Mouse (Mus musculus) heart, adult 2 months (tissue): Measurements from ENCODE around the gene Tenm3. TPM values are rescaled to one million over a fixed set of nuclear protein-coding genes. Genes with fewer than 3 reads are reported as not detected.

Experiments
- DNase-seq, 2 experiments: peaks; one replicate each; pipeline ENCODE4 v3.0.0; 2021
- H3K27ac ChIP-seq: fragments of 200-600 bp; 2 replicates; pipeline ENCODE4 v1.8.1; 2022
- H3K27me3 ChIP-seq: fragments of 200-500 bp; 2 replicates; pipeline ENCODE4 v1.6.1; 2012; ENCODE audit warnings: mild to moderate bottlenecking, low read length, inconsistent platforms, mixed read lengths; ENCODE audit not compliant: control insufficient read depth, insufficient read depth
- H3K36me3 ChIP-seq: fragments of 200-500 bp; 2 replicates; pipeline ENCODE4 v1.6.1; 2012; ENCODE audit warnings: low read length, inconsistent platforms; ENCODE audit not compliant: control insufficient read depth, insufficient read depth
- H3K4me1 ChIP-seq: fragments of 200-500 bp; 2 replicates; pipeline ENCODE4 v1.6.1; 2011; ENCODE audit warnings: low read length; ENCODE audit not compliant: control insufficient read depth, insufficient read depth
- H3K4me3 ChIP-seq: fragments of 200-600 bp; 2 replicates; pipeline ENCODE4 v1.8.1; 2022
- H3K79me2 ChIP-seq: fragments of 200-500 bp; replicated peaks from 2 replicates; pipeline ENCODE4 v1.6.1; 2012; ENCODE audit warnings: mild to moderate bottlenecking, inconsistent platforms, low read length, moderate library complexity, mixed read lengths; ENCODE audit not compliant: control insufficient read depth, insufficient read depth
- H3K9ac ChIP-seq: fragments of 200-500 bp; 2 replicates; pipeline ENCODE4 v1.6.1; 2012; ENCODE audit warnings: low read depth, mild to moderate bottlenecking, control low read depth, inconsistent platforms, low read length, mixed read lengths
- CTCF ChIP-seq: fragments of 200-600 bp; IDR thresholded peaks from 2 replicates; pipeline ENCODE4 v1.8.1; 2022; ENCODE audit warnings: antibody characterized with exemption, mild to moderate bottlenecking, moderate library complexity
- EP300 ChIP-seq: fragments of 200-500 bp; IDR thresholded peaks from 2 replicates; pipeline ENCODE4 v1.6.1; 2011; ENCODE audit warnings: low read depth, low read length, control low read depth; ENCODE audit not compliant: insufficient read depth
- POLR2A ChIP-seq: fragments of 200-500 bp; IDR thresholded peaks from 2 replicates; pipeline ENCODE4 v1.6.1; 2011; ENCODE audit warnings: mild to moderate bottlenecking, low read depth, low read length, control low read depth; ENCODE audit not compliant: insufficient read depth
- WGBS: fragments of 180-500 bp; shearing (Covaris S2); methylation state at CpG from one replicate; pipeline ENCODE4 v1.1.7; 2018; 5-methylcytosine and 5-hydroxymethylcytosine counted together
- intact Hi-C: fragments of 180-260 bp; cut with DNase I; formaldehyde crosslinking; loops from one replicate; pipeline ENCODE4 v1.15.1; 2025
- polyA plus RNA-seq: library from polyadenylated mRNA; depleted of rRNA; stranded (reverse); fragments of >200 nt; gene quantifications from 2 replicates; pipeline ENCODE4 v1.2.3, GENCODE M21; 2012
- total RNA-seq, 2 experiments: library from RNA; stranded (reverse); gene quantifications; 2 replicates each; pipeline ENCODE4 v1.2.3; 2021

Tenm3 gene
- total and polyA plus RNA-seq, 3 experiments, result 2.0 to 3.8 (median 2.2) TPM

GRCm38 (mm10) chr8:48417714-48418113, 426.0 kb downstream of the Tenm3 start:
- no peak for DNase-seq
- WGBS, result 90% methylated on average over 11 of the region's 11 CpGs
- Histone ChIP-seq H3K9ac (no peak overlapping the region), H3K27me3 (no peaks in the 10 kb centered on the region), H3K27ac (no peak overlapping the region), H3K79me2 (no peaks in the 10 kb centered on the region), H3K4me3 (no peak overlapping the region), H3K4me1 (no peaks in the 10 kb centered on the region), H3K36me3 (no peaks in the 10 kb centered on the region)
- TF ChIP-seq POLR2A (no peak), CTCF (no peak)
- intact Hi-C loops, result no loop called here

- intact Hi-C loops, result no loop called here
- TF ChIP-seq POLR2A, result no peak
- no peak for TF ChIP-seq EP300
- TF ChIP-seq CTCF, result no peak
- no peaks in the 10 kb centered on the region for H3K4me1 ChIP-seq
- H3K27ac ChIP-seq, result no peak overlapping the region
- H3K4me3 ChIP-seq, result no peak overlapping the region
- 91% methylated on average over 8 of the region's 8 CpGs for WGBS
- H3K36me3 ChIP-seq, result no peaks in the 10 kb centered on the region
- no peaks in the 10 kb centered on the region for H3K79me2 ChIP-seq
- H3K27me3 ChIP-seq, result no peaks in the 10 kb centered on the region
- no peak overlapping the region for H3K9ac ChIP-seq
- DNase-seq, result no peak
Measured at GRCm38 (mm10) chr8:48410916-48411315, 432.8 kb downstream of the Tenm3 start.

GRCm38 (mm10) chr8:48400572-48400972, 443.2 kb downstream of the Tenm3 start:
- no peak overlapping the region for H3K4me3 ChIP-seq
- H3K4me1 ChIP-seq, result no peaks in the 10 kb centered on the region; the same call in 1 of the 2 replicates
- H3K9ac ChIP-seq, result no peak overlapping the region
- intact Hi-C loops, result no loop called here
- no peak for DNase-seq
- TF ChIP-seq POLR2A, result no peak
- no peak for TF ChIP-seq EP300
- no peak for TF ChIP-seq CTCF
- H3K27ac ChIP-seq, result no peak overlapping the region
- WGBS, result 59% methylated on average over 12 of the region's 12 CpGs
- no peaks in the 10 kb centered on the region for H3K36me3 ChIP-seq
- H3K79me2 ChIP-seq, result no peaks in the 10 kb centered on the region
- H3K27me3 ChIP-seq, result no peaks in the 10 kb centered on the region

GRCm38 (mm10) chr8:48385833-48386232, 457.9 kb downstream of the Tenm3 start:
- Histone ChIP-seq H3K79me2 (no peaks in the 10 kb centered on the region), H3K27ac (peak overlapping the region; percentile 42), H3K36me3 (no peaks in the 10 kb centered on the region), H3K9ac (no peak overlapping the region), H3K4me3 (peak overlapping the region; percentile 31; the same call in 1 of the 2 replicates), H3K4me1 (no peaks in the 10 kb centered on the region; the same call in 1 of the 2 replicates), H3K27me3 (no peaks in the 10 kb centered on the region)
- TF ChIP-seq EP300, result no peak
- 57% methylated on average over 10 of the region's 10 CpGs for WGBS
- no peak for DNase-seq
- intact Hi-C loops, result no loop called here

- TF ChIP-seq EP300, result no peak
- no peak for TF ChIP-seq CTCF
- TF ChIP-seq POLR2A, result no peak
- Histone ChIP-seq H3K36me3 (no peaks in the 10 kb centered on the region), H3K79me2 (no peaks in the 10 kb centered on the region), H3K9ac (no peak overlapping the region), H3K4me3 (no peak overlapping the region), H3K27me3 (no peaks in the 10 kb centered on the region), H3K27ac (peak overlapping the region; percentile 81), H3K4me1 (peaks cover 2% of the 10 kb centered on the region; the same call in 1 of the 2 replicates)
- peak in 1 of 2 experiments; percentile 23 for DNase-seq
- intact Hi-C loops, result no loop called here
- WGBS, result 50% methylated on average over 12 of the region's 12 CpGs
Measured at GRCm38 (mm10) chr8:48380035-48380434, 463.7 kb downstream of the Tenm3 start.

GRCm38 (mm10) chr8:48376774-48377173, 467.0 kb downstream of the Tenm3 start:
- no peaks in the 10 kb centered on the region for H3K79me2 ChIP-seq
- no peaks in the 10 kb centered on the region for H3K36me3 ChIP-seq
- intact Hi-C loops, result loop anchor here (10.0 kb wide), 1 partner anchor 148 kb away; no protein-coding TSS in a partner anchor
- H3K27me3 ChIP-seq, result no peaks in the 10 kb centered on the region
- peaks cover 2% of the 10 kb centered on the region; the same call in 1 of the 2 replicates for H3K4me1 ChIP-seq
- peak overlapping the region; percentile 48 for H3K27ac ChIP-seq
- 25% methylated on average over 6 of the region's 6 CpGs for WGBS
- H3K4me3 ChIP-seq, result no peak overlapping the region
- H3K9ac ChIP-seq, result no peak overlapping the region
- TF ChIP-seq POLR2A (no peak), CTCF (no peak), EP300 (peak; percentile 74; the same call in 1 of the 2 replicates)
- peak; percentile 46 to 80 for DNase-seq
